Mouse (Mus musculus) testis, adult 2 months (tissue): ENCODE results near the gene Foxd2.

ENCODE experiments used
- CTCF ChIP-seq: fragments of 200-500 bp; IDR thresholded peaks from 2 replicates; pipeline ENCODE4 v1.5.1; 2012; ENCODE audit warnings: low read depth, mild to moderate bottlenecking, inconsistent platforms, low read length, moderate library complexity; ENCODE audit not compliant: control insufficient read depth, insufficient read depth, insufficient replicate concordance
- POLR2A ChIP-seq: fragments of 200-500 bp; IDR thresholded peaks from 2 replicates; pipeline ENCODE4 v1.6.1; 2012; ENCODE audit warnings: low read depth, mild to moderate bottlenecking, inconsistent platforms, low read length, moderate library complexity; ENCODE audit not compliant: control insufficient read depth

DNA sequence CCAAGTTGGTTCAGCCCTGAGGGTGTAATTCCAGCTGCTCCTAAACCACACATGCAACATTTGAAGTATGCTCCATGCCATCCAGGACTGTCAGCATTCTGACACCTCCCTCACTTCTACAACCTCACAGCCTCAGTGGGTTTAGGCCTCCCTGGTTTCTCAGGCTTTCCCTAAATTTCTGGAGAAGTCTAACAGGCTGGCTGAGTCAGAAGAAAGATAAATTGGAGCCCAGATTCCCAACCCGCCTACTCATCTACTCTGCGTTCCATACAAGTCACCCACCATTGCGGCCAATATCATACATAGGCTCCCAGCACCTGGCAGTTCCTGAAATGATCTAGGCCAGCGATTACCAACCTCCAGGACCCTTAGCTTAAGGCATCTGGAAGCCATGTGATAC, 24.1 kb upstream of the Foxd2 start:
- TF ChIP-seq POLR2A (no peak), CTCF (no peak)
